Mouse (Mus musculus) kidney, adult 2 months (tissue): Measurements from ENCODE around the gene Rapgef1.

ENCODE experiments used
- CTCF ChIP-seq: fragments of 200-500 bp; conservative IDR thresholded peaks from 2 replicates; pipeline ENCODE4 v1.5.1; 2011; ENCODE audit warnings: low read depth, mild to moderate bottlenecking, control low read depth, low read length, moderate library complexity, mixed read lengths; ENCODE audit not compliant: insufficient read depth, insufficient read length
- POLR2A ChIP-seq: fragments of 200-500 bp; IDR thresholded peaks from one replicate; pipeline ENCODE4 v1.6.1; 2011; ENCODE audit warnings: low read depth, low read length, control low read depth

DNA sequence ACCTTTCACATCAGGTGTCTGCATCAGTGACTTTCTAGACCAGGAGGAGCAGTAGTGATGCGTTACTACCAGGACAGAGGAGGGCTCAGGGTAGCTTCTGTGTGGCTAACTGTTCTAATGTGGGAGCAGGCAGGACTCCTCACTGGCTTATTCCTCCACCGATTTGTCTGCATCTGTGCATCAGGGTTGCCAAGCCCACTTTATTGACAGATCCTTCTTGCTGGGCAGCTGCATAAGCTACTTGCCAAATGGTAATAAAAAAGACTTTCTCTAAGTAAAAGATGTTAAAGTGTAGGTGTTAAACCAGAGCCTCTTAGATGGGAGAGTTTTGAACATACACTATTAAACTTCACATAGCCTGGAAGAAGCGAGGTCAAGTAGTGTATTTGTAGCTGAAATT is 22.2 kb downstream of the Rapgef1 start:
- TF ChIP-seq POLR2A (no peak), CTCF (no peak)
